Mouse (Mus musculus) C2C12 (cell line): ENCODE data around the gene Src.

Source experiments
- CEBPB ChIP-seq: IDR thresholded peaks from one replicate; pipeline ENCODE4 v1.6.1; 2011; ENCODE audit warnings: low read depth, mild to moderate bottlenecking, control low read depth, moderate library complexity
- CTCF ChIP-seq: IDR thresholded peaks from one replicate; pipeline ENCODE4 v1.5.1; 2011; ENCODE audit not compliant: control insufficient read depth, insufficient read depth, insufficient read length
- FOSL1 ChIP-seq: IDR thresholded peaks from one replicate; pipeline ENCODE4 v1.8.0; 2011; ENCODE audit warnings: mild to moderate bottlenecking, low read length; ENCODE audit not compliant: poor library complexity, insufficient read depth, severe bottlenecking
- MAX ChIP-seq: IDR thresholded peaks from one replicate; pipeline ENCODE4 v1.6.1; 2011; ENCODE audit warnings: mild to moderate bottlenecking, control low read depth
- MYOG ChIP-seq: IDR thresholded peaks from one replicate; pipeline ENCODE4 v1.6.1; 2011; ENCODE audit not compliant: control insufficient read depth, insufficient read length; ENCODE audit errors: extremely low read depth
- USF1 ChIP-seq: IDR thresholded peaks from one replicate; pipeline ENCODE4 v1.6.1; 2011; ENCODE audit warnings: low read depth, mild to moderate bottlenecking, control low read depth, moderate library complexity

- no peak for TF ChIP-seq CTCF
- no peak for TF ChIP-seq USF1
- TF ChIP-seq MYOG, result no peak
- TF ChIP-seq MAX, result no peak
- peak; percentile 1 for TF ChIP-seq CEBPB
- TF ChIP-seq FOSL1, result peak; percentile 34
Observed at GRCm38 (mm10) chr2:157501324-157501723, 83.1 kb downstream of the Src start.
